Mouse (Mus musculus) kidney, embryonic 15.5 days (tissue): ENCODE measurements around the gene Sec22b. TPM values are rescaled to one million over a fixed set of nuclear protein-coding genes. Genes with fewer than 3 reads are reported as not detected.
A peak's percentile ranks its signal among the peaks of the same experiment; 100 is the strongest.

Source experiments
- ATAC-seq: fragments of 200-750 bp; cut with Nextera tagmentation; replicated peaks from 2 replicates; pipeline ENCODE4 v1.8.0; 2017; ENCODE audit warnings: moderate TSS enrichment; ENCODE audit not compliant: low FRiP score
- H3K27ac ChIP-seq: fragments of 300-500 bp; sonication (generic); 2 replicates; pipeline ENCODE4 v1.5.1; 2015; ENCODE audit warnings: mild to moderate bottlenecking, inconsistent platforms
- H3K27me3 ChIP-seq: fragments of 300-500 bp; sonication (generic); 2 replicates; pipeline ENCODE4 v1.6.1; 2015; ENCODE audit warnings: inconsistent platforms
- H3K36me3 ChIP-seq: fragments of 300-500 bp; sonication (generic); 2 replicates; pipeline ENCODE4 v1.6.1; 2015; ENCODE audit warnings: inconsistent platforms
- H3K4me1 ChIP-seq: fragments of 300-500 bp; sonication (generic); 2 replicates; pipeline ENCODE4 v1.6.1; 2015; ENCODE audit warnings: inconsistent platforms
- H3K4me2 ChIP-seq: fragments of 300-500 bp; sonication (generic); 2 replicates; pipeline ENCODE4 v1.6.1; 2015; ENCODE audit warnings: moderate library complexity, mild to moderate bottlenecking, inconsistent platforms
- H3K4me3 ChIP-seq: fragments of 300-500 bp; sonication (generic); replicated peaks from 2 replicates; pipeline ENCODE4 v1.5.1; 2015; ENCODE audit warnings: mild to moderate bottlenecking, inconsistent platforms
- H3K9ac ChIP-seq: fragments of 300-500 bp; sonication (generic); 2 replicates; pipeline ENCODE4 v1.6.1; 2015; ENCODE audit warnings: mild to moderate bottlenecking, inconsistent platforms
- H3K9me3 ChIP-seq: fragments of 300-500 bp; sonication (generic); replicated peaks from 2 replicates; pipeline ENCODE4 v1.6.1; 2016; ENCODE audit warnings: inconsistent platforms
- WGBS: fragments of 180-500 bp; shearing (Covaris S2); methylation state at CpG from one replicate; pipeline ENCODE4 v1.1.7; 2015; ENCODE audit warnings: mixed read lengths; 5-methylcytosine and 5-hydroxymethylcytosine counted together
- polyA plus RNA-seq: library from polyadenylated mRNA; unstranded; fragments of >200 nt; fragmentation: Nextera tagmentation; extraction: Ambion mirVana; gene quantifications from 2 replicates; pipeline ENCODE4 v1.2.1, GENCODE M21; 2015

Sec22b gene
- polyA plus RNA-seq, 1 experiment from 2014 or later, result 130 TPM

- no peaks in the 10 kb centered on the region for H3K9me3 ChIP-seq
- no peak overlapping the region for H3K9ac ChIP-seq
- H3K4me1 ChIP-seq, result peaks cover 31% of the 10 kb centered on the region
- H3K4me2 ChIP-seq, result no peak overlapping the region
- H3K27me3 ChIP-seq, result no peaks in the 10 kb centered on the region
- H3K27ac ChIP-seq, result no peak overlapping the region
- 49% methylated on average over 4 of the region's 4 CpGs for WGBS
- H3K4me3 ChIP-seq, result no peak overlapping the region
- H3K36me3 ChIP-seq, result no peaks in the 10 kb centered on the region
- ATAC-seq, result no peak
Measured at GRCm38 (mm10) chr3:97946439-97946838, 45.4 kb downstream of the Sec22b start.

- peaks cover 15% of the 10 kb centered on the region for H3K4me1 ChIP-seq
- H3K27ac ChIP-seq, result no peak overlapping the region
- H3K4me2 ChIP-seq, result no peak overlapping the region
- H3K4me3 ChIP-seq, result no peak overlapping the region
- H3K36me3 ChIP-seq, result no peaks in the 10 kb centered on the region
- H3K27me3 ChIP-seq, result no peaks in the 10 kb centered on the region
- no peak overlapping the region for H3K9ac ChIP-seq
- no peaks in the 10 kb centered on the region for H3K9me3 ChIP-seq
- ATAC-seq, result no peak
- 84% methylated on average over 2 of the region's 2 CpGs for WGBS
Measured at GRCm38 (mm10) chr3:97948518-97948917, 47.5 kb downstream of the Sec22b start.

DNA sequence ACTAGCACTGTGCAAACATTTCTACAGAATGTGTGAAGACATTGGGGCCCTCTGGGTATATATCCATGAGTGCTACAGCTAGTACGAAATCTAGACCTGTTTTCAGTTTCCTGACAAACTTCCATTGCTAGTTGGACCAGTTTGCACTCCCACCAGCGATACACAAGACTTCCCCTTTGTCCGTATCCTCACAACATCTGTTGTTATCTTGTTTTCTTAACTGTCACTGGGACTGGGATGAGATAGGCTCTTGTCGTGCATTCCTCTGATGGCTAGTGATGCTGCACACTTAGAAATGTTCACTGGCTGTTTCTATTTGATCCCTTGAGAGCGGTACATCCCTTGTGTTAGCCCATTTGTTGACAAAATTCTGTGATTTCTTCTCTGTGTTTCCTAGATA is 49.0 kb downstream of the Sec22b start:
- no peak for ATAC-seq
- Histone ChIP-seq H3K27me3 (no peaks in the 10 kb centered on the region), H3K27ac (no peak overlapping the region), H3K36me3 (no peaks in the 10 kb centered on the region), H3K9me3 (no peaks in the 10 kb centered on the region), H3K4me1 (0 out of 2 replicates have a peak, but pooled peaks cover 2% of the 10 kb centered on the region), H3K4me2 (no peak overlapping the region), H3K9ac (no peak overlapping the region), H3K4me3 (no peak overlapping the region)
- 66% methylated on average over 5 of the region's 5 CpGs for WGBS

- WGBS, result 84% methylated on average over 3 of the region's 3 CpGs
- ATAC-seq, result no peak
- Histone ChIP-seq H3K27me3 (no peaks in the 10 kb centered on the region), H3K4me3 (no peak overlapping the region), H3K4me2 (no peak overlapping the region), H3K27ac (no peak overlapping the region), H3K9ac (no peak overlapping the region), H3K36me3 (no peaks in the 10 kb centered on the region), H3K4me1 (0 out of 2 replicates have a peak, but pooled peaks cover 2% of the 10 kb centered on the region), H3K9me3 (no peaks in the 10 kb centered on the region)
Measured at GRCm38 (mm10) chr3:97951134-97951533, 50.1 kb downstream of the Sec22b start.

- Histone ChIP-seq H3K9ac (no peak overlapping the region), H3K4me2 (no peak overlapping the region), H3K9me3 (no peaks in the 10 kb centered on the region), H3K36me3 (no peaks in the 10 kb centered on the region), H3K4me3 (no peak overlapping the region), H3K27ac (no peak overlapping the region), H3K27me3 (no peaks in the 10 kb centered on the region), H3K4me1 (0 out of 2 replicates have a peak, but pooled peaks cover 4% of the 10 kb centered on the region)
- ATAC-seq, result no peak
- 87% methylated on average over 2 of the region's 2 CpGs for WGBS
Measured at GRCm38 (mm10) chr3:97953196-97953595, 52.2 kb downstream of the Sec22b start.

- 45% methylated on average over 6 of the region's 6 CpGs for WGBS
- Histone ChIP-seq H3K9ac (no peak overlapping the region), H3K4me2 (no peak overlapping the region), H3K27me3 (no peaks in the 10 kb centered on the region), H3K4me3 (no peak overlapping the region), H3K4me1 (peaks cover 14% of the 10 kb centered on the region), H3K36me3 (no peaks in the 10 kb centered on the region), H3K9me3 (no peaks in the 10 kb centered on the region), H3K27ac (no peak overlapping the region)
- ATAC-seq, result no peak
Measured at GRCm38 (mm10) chr3:97956322-97956721, 55.3 kb downstream of the Sec22b start.

- H3K4me1 ChIP-seq, result peaks cover 17% of the 10 kb centered on the region
- no peak overlapping the region for H3K27ac ChIP-seq
- WGBS, result 66% methylated on average over 1 of the region's 1 CpGs
- H3K4me2 ChIP-seq, result no peak overlapping the region
- H3K9me3 ChIP-seq, result no peaks in the 10 kb centered on the region
- no peaks in the 10 kb centered on the region for H3K27me3 ChIP-seq
- no peak for ATAC-seq
- H3K4me3 ChIP-seq, result no peak overlapping the region
- H3K36me3 ChIP-seq, result no peaks in the 10 kb centered on the region
- H3K9ac ChIP-seq, result no peak overlapping the region
Measured at GRCm38 (mm10) chr3:97956926-97957325, 55.9 kb downstream of the Sec22b start.

- no peak overlapping the region for H3K4me2 ChIP-seq
- H3K4me3 ChIP-seq, result no peak overlapping the region
- no peaks in the 10 kb centered on the region for H3K27me3 ChIP-seq
- H3K27ac ChIP-seq, result 0 out of 2 replicates have a peak overlapping the region, but pooled peaks have one; percentile 9
- no peak for ATAC-seq
- no peaks in the 10 kb centered on the region for H3K9me3 ChIP-seq
- H3K36me3 ChIP-seq, result no peaks in the 10 kb centered on the region
- H3K4me1 ChIP-seq, result peaks cover 28% of the 10 kb centered on the region
- no peak overlapping the region for H3K9ac ChIP-seq
- 72% methylated on average over 14 of the region's 14 CpGs for WGBS
Measured at GRCm38 (mm10) chr3:97960783-97961594, 60.0 kb downstream of the Sec22b start.

DNA sequence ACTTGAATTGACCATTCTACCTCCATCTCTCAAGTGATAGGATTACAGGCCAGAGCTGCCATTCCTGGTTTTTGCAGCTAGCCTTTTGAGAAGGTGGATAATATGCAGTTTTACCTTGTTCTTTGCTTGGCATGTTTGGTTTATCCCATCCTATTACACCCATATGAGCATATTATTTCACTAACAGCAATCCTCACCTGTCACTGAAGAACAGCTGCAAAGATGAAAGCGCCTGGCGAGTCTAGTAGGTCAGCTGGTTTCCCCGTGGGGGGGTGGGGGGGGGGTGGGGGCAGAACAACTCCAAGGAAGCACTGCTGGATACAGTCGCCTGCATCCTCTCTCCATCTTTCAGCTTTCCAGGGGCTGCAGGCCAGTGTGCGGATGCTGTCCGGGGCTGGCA is 61.0 kb downstream of the Sec22b start:
- Histone ChIP-seq H3K9me3 (no peaks in the 10 kb centered on the region), H3K4me1 (peaks cover 25% of the 10 kb centered on the region), H3K4me3 (no peak overlapping the region), H3K36me3 (no peaks in the 10 kb centered on the region), H3K27ac (0 out of 2 replicates have a peak overlapping the region, but pooled peaks have one; percentile 9), H3K9ac (no peak overlapping the region), H3K4me2 (no peak overlapping the region), H3K27me3 (no peaks in the 10 kb centered on the region)
- no peak for ATAC-seq
- WGBS, result 68% methylated on average over 6 of the region's 6 CpGs

DNA sequence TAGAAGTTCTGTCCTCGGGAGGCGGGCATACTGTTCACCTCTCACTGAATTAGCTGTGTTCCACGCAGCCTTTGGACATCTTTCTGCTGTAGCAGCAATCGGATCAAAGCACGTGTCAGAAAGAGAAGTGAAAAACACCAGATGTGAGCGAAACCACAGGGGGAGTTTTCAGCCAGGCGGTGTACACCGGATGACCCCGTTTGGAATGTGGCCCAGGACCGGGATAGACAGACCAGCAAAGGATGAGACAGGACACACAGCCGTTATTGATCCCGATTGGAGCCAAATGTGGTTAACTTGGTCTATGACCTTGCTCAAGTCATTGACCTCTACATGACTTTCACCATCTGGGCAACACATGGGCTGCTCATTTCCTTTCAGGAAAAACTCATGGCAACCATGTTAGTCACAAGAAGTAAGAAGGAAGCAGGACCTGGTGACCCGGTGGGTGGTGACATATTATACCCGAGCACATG is 63.9 kb downstream of the Sec22b start:
- Histone ChIP-seq H3K9me3 (no peaks in the 10 kb centered on the region), H3K27me3 (no peaks in the 10 kb centered on the region), H3K4me1 (peaks cover 23% of the 10 kb centered on the region), H3K27ac (no peak overlapping the region), H3K9ac (no peak overlapping the region), H3K4me3 (no peak overlapping the region), H3K4me2 (no peak overlapping the region), H3K36me3 (no peaks in the 10 kb centered on the region)
- 53% methylated on average over 14 of the region's 14 CpGs for WGBS
- ATAC-seq, result no peak

- H3K9me3 ChIP-seq, result no peaks in the 10 kb centered on the region
- H3K27ac ChIP-seq, result no peak overlapping the region
- H3K4me1 ChIP-seq, result peaks cover 30% of the 10 kb centered on the region
- H3K9ac ChIP-seq, result no peak overlapping the region
- no peaks in the 10 kb centered on the region; the same call in 1 of the 2 replicates for H3K27me3 ChIP-seq
- WGBS, result 60% methylated on average over 2 of the region's 2 CpGs
- no peak overlapping the region for H3K4me3 ChIP-seq
- no peak for ATAC-seq
- H3K4me2 ChIP-seq, result no peak overlapping the region
- no peaks in the 10 kb centered on the region for H3K36me3 ChIP-seq
Measured at GRCm38 (mm10) chr3:97967627-97968026, 66.6 kb downstream of the Sec22b start.

DNA sequence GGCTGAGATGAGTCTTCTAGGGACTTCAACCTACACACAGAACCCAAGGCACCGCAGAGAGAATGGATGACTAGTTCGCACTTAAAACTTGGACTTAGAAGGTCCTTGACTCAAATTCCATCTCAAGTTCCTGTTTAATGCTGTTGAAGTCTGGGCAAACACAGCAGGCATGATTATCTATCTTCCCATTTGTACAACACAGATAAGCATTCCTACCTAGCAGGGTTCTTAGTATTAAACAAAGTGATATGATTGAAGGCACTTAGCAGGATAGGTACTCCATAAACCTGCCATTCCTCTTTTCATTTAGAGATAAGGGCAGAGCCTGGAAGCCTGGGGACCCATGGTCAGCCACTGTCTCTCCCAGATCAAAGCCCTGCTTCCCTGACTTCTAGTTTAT is 67.2 kb downstream of the Sec22b start:
- no peak overlapping the region for H3K4me2 ChIP-seq
- peaks cover 34% of the 10 kb centered on the region for H3K4me1 ChIP-seq
- no peak overlapping the region for H3K4me3 ChIP-seq
- ATAC-seq, result no peak
- H3K9ac ChIP-seq, result no peak overlapping the region
- H3K27me3 ChIP-seq, result no peaks in the 10 kb centered on the region; the same call in 1 of the 2 replicates
- WGBS, result 83% methylated on average over 2 of the region's 2 CpGs
- H3K27ac ChIP-seq, result no peak overlapping the region
- no peaks in the 10 kb centered on the region for H3K36me3 ChIP-seq
- H3K9me3 ChIP-seq, result no peaks in the 10 kb centered on the region
